Mouse (Mus musculus) C2C12 (cell line): ENCODE measurements around the gene Gpr160.

Source experiments
- CTCF ChIP-seq: IDR thresholded peaks from one replicate; pipeline ENCODE4 v1.5.1; 2011; ENCODE audit not compliant: control insufficient read depth, insufficient read depth, insufficient read length
- MYOD1 ChIP-seq: IDR thresholded peaks from one replicate; pipeline ENCODE4 v1.6.1; 2011; ENCODE audit warnings: low read depth; ENCODE audit not compliant: control insufficient read depth, insufficient read length

DNA sequence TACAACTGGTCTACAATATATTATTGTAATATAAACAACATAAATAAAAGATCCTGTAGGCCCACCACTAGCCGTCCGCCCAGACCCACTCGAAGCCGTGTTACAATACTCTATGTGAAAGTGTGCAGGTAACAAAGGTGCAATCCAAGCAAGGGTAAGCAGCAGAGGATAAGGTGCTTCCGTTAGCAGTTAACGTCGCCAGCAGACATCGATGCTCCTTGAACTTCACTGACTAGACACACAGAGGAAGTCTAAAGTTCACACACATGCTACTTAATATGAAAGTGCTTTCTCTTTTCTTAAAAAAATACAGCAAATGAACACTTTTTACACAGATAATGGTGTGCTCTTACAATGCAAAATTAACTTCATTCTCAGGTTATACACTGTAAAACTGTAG lies 43.7 kb downstream of the Gpr160 start:
- TF ChIP-seq CTCF: no peak
- no peak for TF ChIP-seq MYOD1
